Mouse (Mus musculus) lung, adult 2 months (tissue): ENCODE results near the gene Gys1. TPM values are rescaled to one million over a fixed set of nuclear protein-coding genes. Genes with fewer than 3 reads are reported as not detected.
A peak's percentile ranks its signal among the peaks of the same experiment; 100 is the strongest.

Source experiments
- DNase-seq: peaks from one replicate; pipeline ENCODE4 v3.0.0; 2022
- H3K4me1 ChIP-seq: fragments of 200-500 bp; 2 replicates; pipeline ENCODE4 v1.6.1; 2011; ENCODE audit warnings: low read length; ENCODE audit not compliant: control insufficient read depth, insufficient read depth
- H3K4me3 ChIP-seq: fragments of 200-500 bp; replicated peaks from 2 replicates; pipeline ENCODE3; 2011; ENCODE audit warnings: low read depth, mild to moderate bottlenecking, control low read depth, low read length; ENCODE audit errors: extremely low read depth
- CTCF ChIP-seq: fragments of 200-500 bp; IDR thresholded peaks from 2 replicates; pipeline ENCODE4 v1.5.1; 2011; ENCODE audit warnings: mild to moderate bottlenecking, low read length, control low read depth; ENCODE audit not compliant: insufficient read depth
- POLR2A ChIP-seq: fragments of 200-500 bp; IDR thresholded peaks from 2 replicates; pipeline ENCODE4 v1.6.1; 2011; ENCODE audit warnings: low read depth, mild to moderate bottlenecking, control low read depth, low read length, borderline replicate concordance; ENCODE audit errors: extremely low read depth
- WGBS: fragments of 180-500 bp; shearing (Covaris S2); methylation state at CpG from one replicate; pipeline ENCODE4 v1.1.7; 2018; 5-methylcytosine and 5-hydroxymethylcytosine counted together
- polyA plus RNA-seq: library from polyadenylated mRNA; depleted of rRNA; stranded (reverse); fragments of >200 nt; gene quantifications from 2 replicates; pipeline ENCODE4 v1.2.3, GENCODE M21; 2012

The Gys1 gene
- polyA plus RNA-seq, 1 experiment = 39.4 TPM

GRCm38 (mm10) chr7:45413864-45414739, 20.5 kb upstream of the Gys1 start:
- no peak for TF ChIP-seq CTCF
- TF ChIP-seq POLR2A = no peak
- Histone ChIP-seq H3K4me1 (peaks cover 4% of the 10 kb centered on the region; the same call in 1 of the 2 replicates), H3K4me3 (peak overlapping the region; percentile 10)
- WGBS = 2% methylated on average over 27 of the region's 27 CpGs
- peak; percentile 67 for DNase-seq

GRCm38 (mm10) chr7:45414740-45415224, 19.9 kb upstream of the Gys1 start:
- Histone ChIP-seq H3K4me1 (peaks cover 4% of the 10 kb centered on the region; the same call in 1 of the 2 replicates), H3K4me3 (no peak overlapping the region)
- 33% methylated on average over 12 of the region's 12 CpGs for WGBS
- no peak for TF ChIP-seq CTCF
- TF ChIP-seq POLR2A = no peak
- no peak for DNase-seq

DNA sequence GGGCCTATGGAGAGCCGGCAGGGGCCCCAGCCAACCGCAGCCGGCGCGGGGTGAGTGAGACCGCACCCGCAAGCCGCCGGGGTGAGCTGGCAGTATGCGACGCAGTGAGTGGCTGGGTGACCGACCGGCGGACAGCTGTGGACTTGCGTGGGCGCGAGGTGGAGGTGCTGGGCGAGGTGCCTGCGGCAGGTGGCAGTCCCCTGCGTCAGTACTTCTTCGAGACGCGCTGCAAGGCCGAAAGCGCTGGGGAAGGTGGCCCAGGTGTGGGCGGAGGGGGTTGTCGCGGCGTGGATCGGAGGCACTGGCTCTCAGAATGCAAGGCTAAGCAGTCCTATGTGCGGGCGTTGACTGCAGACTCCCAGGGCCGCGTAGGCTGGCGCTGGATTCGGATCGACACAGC, 19.0 kb upstream of the Gys1 start:
- peaks cover 4% of the 10 kb centered on the region; the same call in 1 of the 2 replicates for H3K4me1 ChIP-seq
- no peak for TF ChIP-seq POLR2A
- no peak for TF ChIP-seq CTCF
- peak; percentile 32 for DNase-seq
- H3K4me3 ChIP-seq = peak overlapping the region; percentile 6
- 14% methylated on average over 37 of the region's 37 CpGs for WGBS

- peaks cover 4% of the 10 kb centered on the region; the same call in 1 of the 2 replicates for H3K4me1 ChIP-seq
- DNase-seq = no peak
- no peak overlapping the region for H3K4me3 ChIP-seq
- 9% methylated on average over 13 of the region's 13 CpGs for WGBS
- TF ChIP-seq POLR2A = no peak
- TF ChIP-seq CTCF = no peak
Measured at GRCm38 (mm10) chr7:45417962-45418492, 16.6 kb upstream of the Gys1 start.

DNA sequence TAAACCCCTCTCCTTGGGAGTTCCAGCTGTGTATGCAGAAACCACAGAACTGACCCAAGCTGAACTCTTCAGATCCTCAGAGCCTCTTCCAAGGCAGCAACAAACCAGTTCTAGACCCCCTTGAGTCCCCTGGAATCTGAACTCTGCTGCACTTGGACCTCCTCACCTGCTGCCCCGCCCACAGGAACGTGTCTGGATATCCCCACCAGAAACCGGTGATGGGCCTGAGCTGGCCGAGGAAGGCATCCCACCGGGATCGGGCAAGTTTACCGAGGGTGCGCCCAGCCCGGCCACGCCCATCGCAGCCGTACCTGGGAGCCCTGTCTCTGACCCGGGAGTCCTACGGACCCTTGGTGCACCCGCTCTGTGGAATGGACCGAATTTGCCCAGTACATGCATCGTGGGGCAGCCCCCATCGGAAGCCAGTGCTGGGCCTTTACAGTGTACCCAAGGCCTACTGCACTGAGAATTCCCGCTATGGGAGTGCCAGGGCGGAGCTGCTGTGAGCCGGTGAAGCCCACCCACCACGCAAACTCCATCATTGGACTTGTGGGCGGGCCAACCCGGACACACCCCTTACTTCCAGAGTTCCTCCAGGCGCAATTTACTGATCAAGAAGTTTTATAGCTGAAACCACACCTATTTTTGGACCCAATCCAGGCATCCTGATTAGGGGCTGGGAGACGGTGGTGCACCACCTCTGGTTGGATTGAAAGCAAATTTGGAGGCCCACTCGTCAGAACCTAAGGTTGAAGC, 14.6 kb upstream of the Gys1 start:
- H3K4me1 ChIP-seq = no peaks in the 10 kb centered on the region
- peak; percentile 37 for DNase-seq
- H3K4me3 ChIP-seq = no peak overlapping the region
- TF ChIP-seq POLR2A (no peak), CTCF (no peak)
- 20% methylated on average over 27 of the region's 27 CpGs for WGBS

GRCm38 (mm10) chr7:45420615-45420919, 14.1 kb upstream of the Gys1 start, which contains the start of gene Lhb:
Gene Lhb, plus strand, starts transcription at chr7:45420820.
- no peaks in the 10 kb centered on the region for H3K4me1 ChIP-seq
- H3K4me3 ChIP-seq = no peak within 1 kb of the TSS
- 74% methylated on average over 6 of the region's 6 CpGs for WGBS
- TF ChIP-seq POLR2A (no peak), CTCF (no peak)
- DNase-seq = no peak

DNA sequence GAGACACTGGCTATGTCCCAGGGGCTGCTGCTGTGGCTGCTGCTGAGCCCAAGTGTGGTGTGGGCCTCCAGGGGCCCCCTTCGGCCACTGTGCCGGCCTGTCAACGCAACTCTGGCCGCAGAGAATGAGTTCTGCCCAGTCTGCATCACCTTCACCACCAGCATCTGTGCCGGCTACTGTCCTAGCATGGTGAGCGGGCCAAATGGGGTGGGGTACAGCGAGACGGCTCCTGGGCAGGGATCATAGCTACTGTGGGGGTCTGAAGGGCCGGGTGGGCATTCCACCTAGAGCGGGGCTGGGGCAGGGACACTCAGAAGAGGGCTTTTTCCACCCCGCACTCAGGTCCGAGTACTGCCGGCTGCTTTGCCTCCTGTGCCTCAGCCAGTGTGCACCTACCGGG, 13.4 kb upstream of the Gys1 start:
- Histone ChIP-seq H3K4me1 (no peaks in the 10 kb centered on the region), H3K4me3 (no peak overlapping the region)
- 88% methylated on average over 14 of the region's 14 CpGs for WGBS
- TF ChIP-seq CTCF (no peak), POLR2A (no peak)
- DNase-seq = no peak

- DNase-seq = no peak
- Histone ChIP-seq H3K4me3 (no peak overlapping the region), H3K4me1 (no peaks in the 10 kb centered on the region)
- TF ChIP-seq CTCF (no peak), POLR2A (no peak)
- whole genome bisulfite sequencing = 75% methylated on average over 8 of the region's 8 CpGs
Measured at GRCm38 (mm10) chr7:45426556-45426955, 8.1 kb upstream of the Gys1 start.

DNA sequence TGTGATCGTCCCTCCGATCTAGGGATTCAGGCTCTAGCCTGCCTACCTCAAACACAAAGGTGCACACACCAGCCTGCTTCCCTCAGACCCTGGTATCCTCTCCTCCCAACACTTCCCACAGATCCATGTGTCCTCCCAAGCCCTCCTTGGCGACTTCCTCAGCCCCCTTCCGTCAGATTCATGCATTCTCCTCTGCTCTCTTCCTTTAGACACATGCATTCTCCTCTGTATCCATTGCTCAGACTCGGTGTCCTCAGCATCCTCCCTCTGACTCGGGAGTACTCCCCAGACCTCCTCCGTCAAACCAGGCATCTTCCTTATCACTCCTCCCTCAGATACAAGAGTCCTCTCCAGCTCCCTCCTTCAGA, 825 bp upstream of the Gys1 start:
- peaks cover 9% of the 10 kb centered on the region for H3K4me1 ChIP-seq
- WGBS = 1% methylated on average over 7 of the region's 7 CpGs
- no peak for TF ChIP-seq POLR2A
- no peak for TF ChIP-seq CTCF
- peak overlapping the region; percentile 73 for H3K4me3 ChIP-seq
- DNase-seq = no peak
